Mouse (Mus musculus): ENCODE measurements around the gene Aldh8a1.

The Aldh8a1 gene

GRCm38 (mm10) chr10:21416184-21416583, 39.1 kb downstream of the Aldh8a1 start:
- DNase-seq (ENCODE audit: low spot score): no peak

- DNase-seq (ENCODE audit: low spot score): no peak
Measured at GRCm38 (mm10) chr10:21419188-21419587, 42.1 kb downstream of the Aldh8a1 start.

GRCm38 (mm10) chr10:21420457-21421424, 43.6 kb downstream of the Aldh8a1 start:
- DNase-seq (ENCODE audit: low spot score): no peak

- DNase-seq (ENCODE audit: low spot score): no peak
Measured at GRCm38 (mm10) chr10:21426515-21426914, 49.4 kb downstream of the Aldh8a1 start.

- no peak for DNase-seq (ENCODE audit: low spot score)
Measured at GRCm38 (mm10) chr10:21427996-21428395, 50.9 kb downstream of the Aldh8a1 start.

GRCm38 (mm10) chr10:21439268-21439667, 62.2 kb downstream of the Aldh8a1 start:
- no peak for DNase-seq (ENCODE audit: low spot score)

GRCm38 (mm10) chr10:21441020-21441419, 63.9 kb downstream of the Aldh8a1 start:
- DNase-seq (ENCODE audit: low spot score): no peak

- DNase-seq (ENCODE audit: low spot score): no peak
Measured at GRCm38 (mm10) chr10:21441690-21442089, 64.6 kb downstream of the Aldh8a1 start.

- no peak for DNase-seq (ENCODE audit: low spot score)
Measured at GRCm38 (mm10) chr10:21443646-21444324, 66.7 kb downstream of the Aldh8a1 start.

- DNase-seq (ENCODE audit: low spot score): no peak
Measured at GRCm38 (mm10) chr10:21444410-21444809, 67.3 kb downstream of the Aldh8a1 start.
